Mouse (Mus musculus) heart, adult 8-10 months (tissue): ENCODE data around the gene Glt8d2. TPM values are rescaled to one million over a fixed set of nuclear protein-coding genes. Genes with fewer than 3 reads are reported as not detected.

ENCODE experiments used
- DNase-seq: peaks from one replicate; pipeline ENCODE4 v3.0.0; 2022; ENCODE audit warnings: low spot score
- total RNA-seq, 4 experiments: library from RNA; stranded (reverse); gene quantifications; 2 replicates each; pipeline ENCODE4 v1.2.4; 2022

Glt8d2 gene
- total RNA-seq: 1 to 10 TPM; 1.9 to 3.9 (median 3.1) TPM

GRCm38 (mm10) chr10:82690494-82690893, at the start of gene Glt8d2:
Gene Glt8d2, minus strand, starts transcription at chr10:82690650.
- DNase-seq: peak; percentile 68

- DNase-seq: no peak
Observed at GRCm38 (mm10) chr10:82699296-82699941, 9.0 kb upstream of the Glt8d2 start.

GRCm38 (mm10) chr10:82698712-82699261, 8.3 kb upstream of the Glt8d2 start:
- DNase-seq: peak; percentile 88

GRCm38 (mm10) chr10:82697305-82697898, 7.0 kb upstream of the Glt8d2 start:
- peak; percentile 52 for DNase-seq

GRCm38 (mm10) chr10:82696453-82697079, 6.1 kb upstream of the Glt8d2 start:
- peak; percentile 29 for DNase-seq

GRCm38 (mm10) chr10:82695956-82696355, 5.5 kb upstream of the Glt8d2 start, which contains the start of gene Hcfc2:
Gene Hcfc2, plus strand, starts transcription at chr10:82696160.
- DNase-seq: no peak

- peak; percentile 47 for DNase-seq
Observed at GRCm38 (mm10) chr10:82689681-82690211, 704 bp downstream of the Glt8d2 start.

- DNase-seq: no peak
Observed at GRCm38 (mm10) chr10:82685440-82685839, 5.0 kb downstream of the Glt8d2 start.

- no peak for DNase-seq
Observed at GRCm38 (mm10) chr10:82681639-82682038, 8.8 kb downstream of the Glt8d2 start.

- no peak for DNase-seq
Observed at GRCm38 (mm10) chr10:82680769-82681168, 9.7 kb downstream of the Glt8d2 start.

- no peak for DNase-seq
Observed at GRCm38 (mm10) chr10:82676949-82677348, 13.5 kb downstream of the Glt8d2 start.

GRCm38 (mm10) chr10:82670205-82670604, 20.2 kb downstream of the Glt8d2 start:
- no peak for DNase-seq

GRCm38 (mm10) chr10:82666436-82667234, 23.8 kb downstream of the Glt8d2 start:
- peak; percentile 83 for DNase-seq

- DNase-seq: no peak
Observed at GRCm38 (mm10) chr10:82665951-82666350, 24.5 kb downstream of the Glt8d2 start.

GRCm38 (mm10) chr10:82663289-82663688, 27.2 kb downstream of the Glt8d2 start:
- no peak for DNase-seq

- DNase-seq: no peak
Observed at GRCm38 (mm10) chr10:82662267-82662990, 28.0 kb downstream of the Glt8d2 start.

- DNase-seq: no peak
Observed at GRCm38 (mm10) chr10:82661820-82662219, 28.6 kb downstream of the Glt8d2 start.

GRCm38 (mm10) chr10:82654581-82654980, 35.9 kb downstream of the Glt8d2 start:
- DNase-seq: no peak

GRCm38 (mm10) chr10:82652625-82653024, 37.8 kb downstream of the Glt8d2 start:
- no peak for DNase-seq

GRCm38 (mm10) chr10:82651221-82651620, 39.2 kb downstream of the Glt8d2 start:
- DNase-seq: no peak
